Mouse (Mus musculus): ENCODE results near the gene Rnf43. TPM values are rescaled to one million over a fixed set of nuclear protein-coding genes. Genes with fewer than 3 reads are reported as not detected.

Rnf43 gene
- polyA plus RNA-seq, 1 experiment from 2014 or later: 5.5 TPM

GRCm38 (mm10) chr11:87744964-87745363 lies 82.4 kb downstream of the Rnf43 start:
- 81% methylated on average over 4 of the region's 4 CpGs for WGBS
- ATAC-seq (replicated peaks; ENCODE audit: low FRiP score, low read depth) (no peak), DNase-seq (ENCODE audit: low spot score) (no peak)
- no peak overlapping the region for H3K27ac ChIP-seq
- H3K4me3 ChIP-seq (replicated peaks; ENCODE audit: low read depth, low read length): no peak overlapping the region
- peaks cover 22% of the 10 kb centered on the region; the same call in 1 of the 2 replicates for H3K36me3 ChIP-seq (ENCODE audit: insufficient read depth, low read length)
- no peak for TF ChIP-seq CTCF (IDR thresholded peaks at IDR 0.05; ENCODE audit: low read depth)
- no peaks in the 10 kb centered on the region for H3K9me3 ChIP-seq (replicated peaks; ENCODE audit: low read length)
- no peaks in the 10 kb centered on the region for H3K27me3 ChIP-seq (ENCODE audit: insufficient read depth, low read length)
- no peak overlapping the region for H3K9ac ChIP-seq (ENCODE audit: low read depth, low read length)
- H3K4me2 ChIP-seq (ENCODE audit: low read length): no peak overlapping the region
- H3K4me1 ChIP-seq (replicated peaks; ENCODE audit: insufficient read depth, low read length): peaks cover 4% of the 10 kb centered on the region; the same call in 1 of the 2 replicates

DNA sequence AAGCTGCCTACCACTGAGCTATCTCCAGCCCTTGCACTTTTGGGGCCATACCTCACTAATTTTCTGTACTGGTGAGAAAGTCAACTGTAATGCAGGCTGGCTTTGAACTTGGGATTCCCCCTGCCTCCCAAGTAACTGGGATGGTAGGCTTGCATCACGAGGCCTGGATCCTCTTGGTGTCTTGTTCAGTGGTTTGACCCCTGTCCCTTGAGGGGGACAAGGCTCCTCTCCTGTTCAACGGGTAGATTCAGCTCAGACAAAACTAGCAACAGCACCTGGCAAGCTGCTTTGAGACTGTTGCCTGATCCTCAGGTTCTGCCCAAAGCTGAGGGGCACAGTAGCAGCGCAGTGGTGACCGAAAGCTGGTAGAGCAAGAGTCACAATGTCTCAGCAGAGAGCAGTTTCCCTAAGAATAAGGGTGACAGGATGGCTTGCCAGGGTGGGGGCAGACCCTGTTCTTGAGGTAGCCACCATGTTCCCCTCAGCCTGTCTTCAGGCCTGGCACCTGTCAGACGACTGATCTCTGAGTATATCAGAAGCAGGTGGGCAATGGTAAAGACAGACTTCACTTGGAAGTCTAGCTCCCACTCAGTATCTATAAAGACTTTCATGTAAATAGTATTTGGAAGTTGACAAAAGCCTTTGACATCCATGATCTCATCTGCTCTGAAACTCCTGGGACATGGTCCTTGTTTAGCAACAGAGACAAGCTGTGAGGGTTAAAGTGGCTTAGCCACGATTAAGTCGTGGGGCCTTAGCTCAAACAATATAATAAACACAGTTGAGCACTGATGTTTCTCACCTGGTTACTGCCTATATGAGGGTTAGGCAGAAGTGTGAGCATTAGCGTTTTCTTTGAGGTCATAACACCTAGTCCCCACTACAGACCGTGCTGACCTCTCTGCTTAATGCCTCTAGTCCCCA lies 83.4 kb downstream of the Rnf43 start:
- DNase-seq (ENCODE audit: low spot score): no peak
- TF ChIP-seq CTCF (IDR thresholded peaks at IDR 0.05; ENCODE audit: low read depth): no peak
- Histone ChIP-seq H3K4me2 (ENCODE audit: low read length) (no peak overlapping the region), H3K9ac (ENCODE audit: low read depth, low read length) (no peak overlapping the region), H3K4me1 (replicated peaks; ENCODE audit: insufficient read depth, low read length) (peaks cover 4% of the 10 kb centered on the region; the same call in 1 of the 2 replicates), H3K27me3 (ENCODE audit: insufficient read depth, low read length) (no peaks in the 10 kb centered on the region), H3K36me3 (ENCODE audit: insufficient read depth, low read length) (peaks cover 20% of the 10 kb centered on the region; the same call in 1 of the 2 replicates), H3K27ac (no peak overlapping the region), H3K9me3 (replicated peaks; ENCODE audit: low read length) (no peaks in the 10 kb centered on the region), H3K4me3 (replicated peaks; ENCODE audit: low read depth, low read length) (no peak overlapping the region)
- ATAC-seq (replicated peaks; ENCODE audit: low FRiP score, low read depth): no peak
- WGBS: 78% methylated on average over 9 of the region's 9 CpGs

GRCm38 (mm10) chr11:87747312-87747711 lies 84.8 kb downstream of the Rnf43 start:
- DNase-seq (ENCODE audit: low spot score) (no peak), ATAC-seq (replicated peaks; ENCODE audit: low FRiP score, low read depth) (no peak)
- peaks cover 15% of the 10 kb centered on the region; the same call in 1 of the 2 replicates for H3K36me3 ChIP-seq (ENCODE audit: insufficient read depth, low read length)
- H3K9ac ChIP-seq (ENCODE audit: low read depth, low read length): no peak overlapping the region
- H3K4me3 ChIP-seq (replicated peaks; ENCODE audit: low read depth, low read length): no peak overlapping the region
- no peaks in the 10 kb centered on the region for H3K27me3 ChIP-seq (ENCODE audit: insufficient read depth, low read length)
- WGBS: 100% methylated on average over 4 of the region's 5 CpGs
- H3K4me1 ChIP-seq (replicated peaks; ENCODE audit: insufficient read depth, low read length): peaks cover 4% of the 10 kb centered on the region; the same call in 1 of the 2 replicates
- no peak overlapping the region for H3K4me2 ChIP-seq (ENCODE audit: low read length)
- no peak overlapping the region for H3K27ac ChIP-seq
- H3K9me3 ChIP-seq (replicated peaks; ENCODE audit: low read length): no peaks in the 10 kb centered on the region
- TF ChIP-seq CTCF (IDR thresholded peaks at IDR 0.05; ENCODE audit: low read depth): no peak

DNA sequence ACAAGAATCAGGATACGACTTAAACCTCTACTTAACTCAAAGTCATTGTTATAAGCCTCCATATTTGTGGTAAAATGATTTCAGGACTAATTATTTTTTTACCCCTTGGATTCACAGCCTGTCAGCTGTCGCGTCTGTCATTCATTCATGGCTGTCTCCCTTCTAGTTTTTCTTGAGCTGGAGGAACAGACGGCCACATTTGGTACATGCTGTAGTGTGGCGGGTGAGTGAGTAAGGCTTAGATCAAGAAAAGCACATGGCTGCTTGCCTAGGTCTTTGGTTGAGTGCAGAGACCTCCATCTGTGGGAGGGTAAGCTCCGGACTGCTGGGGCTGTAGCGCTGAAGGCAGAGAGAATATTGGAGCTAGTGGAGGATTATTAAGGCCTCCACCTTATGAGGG lies 85.2 kb downstream of the Rnf43 start:
- TF ChIP-seq CTCF (IDR thresholded peaks at IDR 0.05; ENCODE audit: low read depth): no peak
- Histone ChIP-seq H3K4me1 (replicated peaks; ENCODE audit: insufficient read depth, low read length) (peaks cover 4% of the 10 kb centered on the region; the same call in 1 of the 2 replicates), H3K27me3 (ENCODE audit: insufficient read depth, low read length) (no peaks in the 10 kb centered on the region), H3K36me3 (ENCODE audit: insufficient read depth, low read length) (peaks cover 14% of the 10 kb centered on the region; the same call in 1 of the 2 replicates), H3K27ac (no peak overlapping the region), H3K4me3 (replicated peaks; ENCODE audit: low read depth, low read length) (no peak overlapping the region), H3K4me2 (ENCODE audit: low read length) (no peak overlapping the region), H3K9ac (ENCODE audit: low read depth, low read length) (no peak overlapping the region), H3K9me3 (replicated peaks; ENCODE audit: low read length) (no peaks in the 10 kb centered on the region)
- 92% methylated on average over 7 of the region's 7 CpGs for WGBS
- no peak for DNase-seq (ENCODE audit: low spot score)
- ATAC-seq (replicated peaks; ENCODE audit: low FRiP score, low read depth): no peak

GRCm38 (mm10) chr11:87748132-87749119 lies 85.9 kb downstream of the Rnf43 start:
- H3K9me3 ChIP-seq (replicated peaks; ENCODE audit: low read length): no peaks in the 10 kb centered on the region
- 26% methylated on average over 19 of the region's 19 CpGs for WGBS
- no peak overlapping the region for H3K9ac ChIP-seq (ENCODE audit: low read depth, low read length)
- ATAC-seq (replicated peaks; ENCODE audit: low FRiP score, low read depth) (no peak), DNase-seq (ENCODE audit: low spot score) (peak; percentile 52)
- H3K36me3 ChIP-seq (ENCODE audit: insufficient read depth, low read length): peaks cover 13% of the 10 kb centered on the region; the same call in 1 of the 2 replicates
- H3K4me1 ChIP-seq (replicated peaks; ENCODE audit: insufficient read depth, low read length): peaks cover 4% of the 10 kb centered on the region; the same call in 1 of the 2 replicates
- no peak overlapping the region for H3K27ac ChIP-seq
- no peaks in the 10 kb centered on the region for H3K27me3 ChIP-seq (ENCODE audit: insufficient read depth, low read length)
- peak overlapping the region; percentile 34 for H3K4me2 ChIP-seq (ENCODE audit: low read length)
- H3K4me3 ChIP-seq (replicated peaks; ENCODE audit: low read depth, low read length): no peak overlapping the region
- TF ChIP-seq CTCF (IDR thresholded peaks at IDR 0.05; ENCODE audit: low read depth): peak; percentile 21; the same call in 1 of the 2 replicates

Measured in kidney, postnatal 0 days (tissue).